Mouse (Mus musculus) C2C12 (cell line): ENCODE results near the gene Dab2ip. TPM values are rescaled to one million over a fixed set of nuclear protein-coding genes. Genes with fewer than 3 reads are reported as not detected.

Experiments
- H3K27me3 ChIP-seq: one replicate; pipeline ENCODE4 v1.6.1; 2011; ENCODE audit not compliant: control insufficient read depth, insufficient read depth, insufficient read length
- H3K36me3 ChIP-seq: one replicate; pipeline ENCODE4 v1.6.1; 2011; ENCODE audit not compliant: control insufficient read depth, insufficient read depth
- H3K4me3 ChIP-seq: one replicate; pipeline ENCODE4 v1.5.1; 2011; ENCODE audit warnings: mild to moderate bottlenecking, control low read depth; ENCODE audit not compliant: poor library complexity, insufficient read depth, severe bottlenecking
- H3K79me2 ChIP-seq: one replicate; pipeline ENCODE4 v1.6.1; 2011; ENCODE audit not compliant: control insufficient read depth, insufficient read depth
- H3K79me3 ChIP-seq: one replicate; pipeline ENCODE4 v1.6.1; 2011; ENCODE audit warnings: low read depth, control low read depth
- H3ac ChIP-seq: one replicate; pipeline ENCODE3; 2011; ENCODE audit warnings: low read depth; ENCODE audit not compliant: control insufficient read depth, insufficient read length
- CEBPB ChIP-seq: IDR thresholded peaks from one replicate; pipeline ENCODE4 v1.6.1; 2011; ENCODE audit warnings: low read depth, mild to moderate bottlenecking, control low read depth, moderate library complexity
- CTCF ChIP-seq: IDR thresholded peaks from one replicate; pipeline ENCODE4 v1.5.1; 2011; ENCODE audit not compliant: control insufficient read depth, insufficient read depth, insufficient read length
- FOSL1 ChIP-seq: IDR thresholded peaks from one replicate; pipeline ENCODE4 v1.8.0; 2011; ENCODE audit warnings: mild to moderate bottlenecking, low read length; ENCODE audit not compliant: poor library complexity, insufficient read depth, severe bottlenecking
- MAX ChIP-seq: IDR thresholded peaks from one replicate; pipeline ENCODE4 v1.6.1; 2011; ENCODE audit warnings: mild to moderate bottlenecking, control low read depth
- MYOD1 ChIP-seq: IDR thresholded peaks from one replicate; pipeline ENCODE4 v1.6.1; 2011; ENCODE audit warnings: low read depth; ENCODE audit not compliant: control insufficient read depth, insufficient read length
- MYOG ChIP-seq: IDR thresholded peaks from one replicate; pipeline ENCODE4 v1.6.1; 2011; ENCODE audit not compliant: control insufficient read depth, insufficient read length; ENCODE audit errors: extremely low read depth
- USF1 ChIP-seq: IDR thresholded peaks from one replicate; pipeline ENCODE4 v1.6.1; 2011; ENCODE audit warnings: low read depth, mild to moderate bottlenecking, control low read depth, moderate library complexity
- polyA plus RNA-seq: library from polyadenylated mRNA; unstranded; fragments of >200 nt; fragmentation: generic; extraction: Trizol; gene quantifications from one replicate; pipeline ENCODE4 v1.2.1, GENCODE M21; 2012; ENCODE audit warnings: missing spikeins

Dab2ip gene
- polyA plus RNA-seq, 1 experiment, result 27.9 TPM

DNA sequence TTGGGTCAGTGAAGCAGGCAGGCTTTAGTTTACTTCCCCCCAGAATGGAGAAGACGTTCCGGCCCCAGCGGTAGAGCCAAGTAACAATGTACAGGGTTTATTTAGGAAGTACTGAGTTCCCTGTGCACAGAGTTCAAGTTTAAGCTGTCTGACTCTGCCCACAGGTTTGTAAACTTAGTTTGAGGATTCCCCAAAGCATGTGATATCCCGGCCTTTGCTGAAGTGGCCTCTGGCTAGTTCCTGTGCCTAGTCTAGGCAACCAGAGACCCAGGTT is 65.0 kb downstream of the Dab2ip start:
- Histone ChIP-seq H3K27me3 (no peaks in the 10 kb centered on the region), H3K79me3 (no peaks in the 10 kb centered on the region), H3K36me3 (no peaks in the 10 kb centered on the region), H3ac (no peak overlapping the region), H3K79me2 (no peaks in the 10 kb centered on the region), H3K4me3 (no peak overlapping the region)
- TF ChIP-seq FOSL1 (no peak), MAX (no peak)

DNA sequence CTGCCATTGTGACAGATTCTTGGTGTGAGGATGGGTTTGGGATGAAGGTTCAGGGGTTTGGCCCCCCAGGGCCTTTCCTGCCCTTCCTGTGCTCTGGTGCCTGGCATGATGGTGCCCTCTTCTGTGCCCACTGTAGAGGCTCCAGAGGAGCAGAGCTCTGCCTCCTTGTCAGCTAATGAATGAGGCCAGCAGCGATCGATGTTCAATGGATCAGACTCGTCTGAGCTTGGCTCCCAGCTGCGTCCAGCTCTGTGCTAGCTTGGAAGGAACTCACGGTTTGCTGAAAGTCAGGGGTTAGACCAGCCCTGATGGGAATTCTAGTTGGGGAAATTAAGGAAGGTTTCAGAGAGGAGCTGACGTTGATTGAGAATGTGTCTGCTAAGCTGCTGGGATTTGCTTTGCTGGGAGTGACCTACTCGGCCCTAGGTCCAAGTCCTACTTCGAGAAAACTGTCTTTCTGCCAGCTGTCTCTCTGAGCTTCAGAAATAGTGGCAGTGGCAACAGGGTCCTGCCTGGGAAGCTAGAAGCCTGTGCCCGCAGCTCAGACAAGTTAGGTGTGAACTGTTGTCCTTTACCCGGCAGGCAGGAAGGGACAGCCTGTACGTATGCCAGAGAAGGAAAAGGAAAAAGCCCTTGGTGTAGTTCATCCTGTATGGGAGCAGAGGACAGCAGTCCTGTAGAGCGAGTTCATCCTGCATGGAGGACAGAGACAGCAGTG is 65.5 kb downstream of the Dab2ip start:
- Histone ChIP-seq H3K4me3 (no peak overlapping the region), H3K36me3 (no peaks in the 10 kb centered on the region), H3K79me3 (no peaks in the 10 kb centered on the region), H3K27me3 (no peaks in the 10 kb centered on the region), H3K79me2 (no peaks in the 10 kb centered on the region), H3ac (no peak overlapping the region)
- TF ChIP-seq MYOD1 (no peak), CEBPB (no peak), MAX (no peak), FOSL1 (no peak), CTCF (no peak), USF1 (no peak), MYOG (no peak)

GRCm38 (mm10) chr2:35624380-35625006 is 66.4 kb downstream of the Dab2ip start:
- Histone ChIP-seq H3K27me3 (no peaks in the 10 kb centered on the region), H3K79me3 (no peaks in the 10 kb centered on the region), H3K4me3 (no peak overlapping the region), H3K79me2 (no peaks in the 10 kb centered on the region), H3ac (no peak overlapping the region), H3K36me3 (no peaks in the 10 kb centered on the region)
- TF ChIP-seq MYOG (no peak), MYOD1 (no peak), MAX (no peak), CEBPB (no peak), CTCF (no peak), USF1 (no peak), FOSL1 (no peak)

GRCm38 (mm10) chr2:35625007-35625380 is 66.9 kb downstream of the Dab2ip start:
- H3K36me3 ChIP-seq, result no peaks in the 10 kb centered on the region

DNA sequence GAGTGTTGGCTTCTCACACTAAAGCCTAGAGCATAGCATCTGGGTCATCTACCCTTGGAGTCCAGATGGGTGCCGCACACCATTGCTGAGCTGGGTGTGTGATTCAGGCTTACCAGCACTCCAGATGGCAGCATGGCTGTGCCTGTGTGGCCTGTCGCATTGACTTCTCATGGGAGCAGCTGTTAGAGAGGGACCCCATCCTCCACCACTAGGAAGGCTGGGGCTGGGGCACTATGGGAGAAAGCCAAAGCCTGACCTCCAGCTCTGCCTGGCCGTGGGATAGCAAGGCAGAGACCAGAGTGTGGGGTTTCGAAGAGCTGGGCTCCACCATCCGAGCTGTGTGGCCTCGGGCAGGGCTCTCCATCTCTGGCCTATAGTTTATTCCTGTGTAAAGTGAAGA is 67.5 kb downstream of the Dab2ip start:
- Histone ChIP-seq H3K79me2 (no peaks in the 10 kb centered on the region), H3K4me3 (no peak overlapping the region), H3K36me3 (no peaks in the 10 kb centered on the region), H3ac (no peak overlapping the region), H3K79me3 (no peaks in the 10 kb centered on the region), H3K27me3 (no peaks in the 10 kb centered on the region)
- TF ChIP-seq MYOD1, result no peak
- TF ChIP-seq USF1, result no peak

More at GRCm38 (mm10) chr2:35625007-35625380, 66.9 kb downstream of the Dab2ip start:
- H3K27me3 ChIP-seq, result no peaks in the 10 kb centered on the region
- no peaks in the 10 kb centered on the region for H3K79me3 ChIP-seq
- H3K79me2 ChIP-seq, result no peaks in the 10 kb centered on the region
- no peak for TF ChIP-seq CEBPB
- TF ChIP-seq CTCF, result no peak
- no peak for TF ChIP-seq MYOD1
- TF ChIP-seq USF1, result no peak
- no peak for TF ChIP-seq MYOG
- no peak for TF ChIP-seq FOSL1
- TF ChIP-seq MAX, result no peak
- no peak overlapping the region for H3K4me3 ChIP-seq
- no peak overlapping the region for H3ac ChIP-seq

- Histone ChIP-seq H3K79me3 (no peaks in the 10 kb centered on the region), H3K4me3 (no peak overlapping the region), H3K27me3 (no peaks in the 10 kb centered on the region), H3K79me2 (no peaks in the 10 kb centered on the region), H3K36me3 (no peaks in the 10 kb centered on the region), H3ac (no peak overlapping the region)
- TF ChIP-seq MAX (no peak), MYOD1 (no peak), FOSL1 (no peak), MYOG (no peak), CTCF (no peak), CEBPB (no peak), USF1 (no peak)
These were observed 68.2 kb downstream of the Dab2ip start for GRCm38 (mm10) chr2:35626181-35626727.
